ENCODE assay signal across 10 mouse cellular contexts in genomic region chr7:142393191-142393590, GRCm38 (mm10). TPM values are rescaled to one million over a fixed set of nuclear protein-coding genes. Genes with fewer than 3 reads are reported as not detected.
DNase-seq lines count a peak whose midpoint lies in the region; ATAC-seq and TF ChIP-seq lines count a peak whose summit lies in the region.
"Had no signal": no experiment of that assay in that cellular context is flagged by ENCODE, and none has a peak within 500 bp of the region (broad histone marks: within the 10 kb centered on the region; RNA-seq: fewer than 3 reads in every experiment).

No protein-coding gene starts in this region.

- 30% methylated on average over 4 of the region's 4 CpGs for WGBS in intestine, embryonic 15.5 days
- 24% methylated on average over 4 of the region's 4 CpGs for WGBS in intestine, postnatal 0 days
- WGBS in kidney, embryonic 16.5 days, result 15% methylated on average over 4 of the region's 4 CpGs
- WGBS in midbrain, embryonic 11.5 days, result 28% methylated on average over 4 of the region's 4 CpGs
- WGBS in hindbrain, embryonic 12.5 days, result 30% methylated on average over 4 of the region's 4 CpGs

- no peak overlapping the region for H3K4me3 ChIP-seq in intestine, embryonic 15.5 days (replicated peaks)
- H3K4me3 ChIP-seq in intestine, postnatal 0 days (ENCODE audit: low read depth, low read length), result no peak overlapping the region
- H3K4me3 ChIP-seq in kidney, embryonic 16.5 days (ENCODE audit: low read length), result no peak overlapping the region
- H3K4me3 ChIP-seq in midbrain, embryonic 11.5 days (ENCODE audit: low read depth, low read length), result no peak overlapping the region
- H3K4me3 ChIP-seq in hindbrain, embryonic 12.5 days, result no peak overlapping the region
- H3K4me3 ChIP-seq: midbrain, embryonic 12.5 days had no signal

- no peaks in the 10 kb centered on the region for H3K27me3 ChIP-seq in intestine, embryonic 15.5 days (replicated peaks)
- no peaks in the 10 kb centered on the region for H3K27me3 ChIP-seq in intestine, postnatal 0 days (replicated peaks; ENCODE audit: control insufficient read depth, insufficient read depth, low read length)
- H3K27me3 ChIP-seq in kidney, embryonic 16.5 days (ENCODE audit: insufficient read depth, low read length), result no peaks in the 10 kb centered on the region
- H3K27me3 ChIP-seq in midbrain, embryonic 11.5 days (ENCODE audit: control insufficient read depth, insufficient read depth, low read length), result no peaks in the 10 kb centered on the region
- 0 out of 2 replicates have a peak, but pooled peaks cover 6% of the 10 kb centered on the region for H3K27me3 ChIP-seq in hindbrain, embryonic 12.5 days

- no peak overlapping the region for H3K27ac ChIP-seq in intestine, embryonic 15.5 days
- H3K27ac ChIP-seq in intestine, postnatal 0 days (ENCODE audit: low read depth, low read length), result no peak overlapping the region
- H3K27ac ChIP-seq in kidney, embryonic 16.5 days (ENCODE audit: low read length), result peak overlapping the region; percentile 41; the same call in 1 of the 2 replicates
- H3K27ac ChIP-seq in midbrain, embryonic 11.5 days (ENCODE audit: low read depth, low read length), result no peak overlapping the region
- H3K27ac ChIP-seq in hindbrain, embryonic 12.5 days, result no peak overlapping the region
- H3K27ac ChIP-seq: midbrain, embryonic 12.5 days had no signal

- H3K9me3 ChIP-seq in intestine, embryonic 15.5 days, result no peaks in the 10 kb centered on the region
- no peaks in the 10 kb centered on the region for H3K9me3 ChIP-seq in intestine, postnatal 0 days (ENCODE audit: control insufficient read depth)
- H3K9me3 ChIP-seq in kidney, embryonic 16.5 days (ENCODE audit: low read length), result no peaks in the 10 kb centered on the region
- H3K9me3 ChIP-seq in midbrain, embryonic 11.5 days (ENCODE audit: control insufficient read depth, low read length), result no peaks in the 10 kb centered on the region
- no peaks in the 10 kb centered on the region for H3K9me3 ChIP-seq in hindbrain, embryonic 12.5 days (replicated peaks)
- H3K9me3 ChIP-seq: midbrain, embryonic 12.5 days had no signal

- peak; percentile 91 for DNase-seq in adrenal gland, adult 2 months
- DNase-seq in natural killer cell, adult 2 months (ENCODE audit: low spot score in 2 of 2), result peak; percentile 67 to 83
- no peak for DNase-seq in midbrain, embryonic 11.5 days (ENCODE audit: low spot score, missing footprints)
- DNase-seq in gastrocnemius, postnatal 4 days (ENCODE audit: low spot score in 2 of 2), result no peak

- no peak overlapping the region for H3K4me2 ChIP-seq in intestine, embryonic 15.5 days (replicated peaks)
- no peak overlapping the region for H3K4me2 ChIP-seq in intestine, postnatal 0 days (replicated peaks; ENCODE audit: low read depth)
- H3K4me2 ChIP-seq in kidney, embryonic 16.5 days (replicated peaks; ENCODE audit: low read depth, low read length), result no peak overlapping the region
- H3K4me2 ChIP-seq in midbrain, embryonic 11.5 days, result no peak overlapping the region
- H3K4me2 ChIP-seq in hindbrain, embryonic 12.5 days (replicated peaks), result no peak overlapping the region
- H3K4me2 ChIP-seq: midbrain, embryonic 12.5 days had no signal

- ATAC-seq in intestine, embryonic 15.5 days, result peak; percentile 50
- no peak for ATAC-seq in intestine, postnatal 0 days
- ATAC-seq in kidney, embryonic 16.5 days (ENCODE audit: low FRiP score, low TSS enrichment), result 0 out of 2 replicates have a peak, but pooled peaks have one; percentile 5
- no peak for ATAC-seq in midbrain, embryonic 11.5 days (ENCODE audit: low FRiP score)
- ATAC-seq in hindbrain, embryonic 12.5 days (ENCODE audit: low FRiP score), result no peak

- no peak overlapping the region for H3K9ac ChIP-seq in intestine, embryonic 15.5 days
- no peak overlapping the region for H3K9ac ChIP-seq in intestine, postnatal 0 days (ENCODE audit: low read depth, low read length)
- no peak overlapping the region for H3K9ac ChIP-seq in kidney, embryonic 16.5 days (replicated peaks; ENCODE audit: low read length)
- H3K9ac ChIP-seq in midbrain, embryonic 11.5 days (ENCODE audit: low read length), result no peak overlapping the region
- no peak overlapping the region for H3K9ac ChIP-seq in hindbrain, embryonic 12.5 days
- H3K9ac ChIP-seq: midbrain, embryonic 12.5 days had no signal

- no peaks in the 10 kb centered on the region; the same call in 1 of the 2 replicates for H3K4me1 ChIP-seq in intestine, embryonic 15.5 days (replicated peaks)
- H3K4me1 ChIP-seq in intestine, postnatal 0 days (replicated peaks; ENCODE audit: control insufficient read depth, insufficient read depth, low read length), result no peaks in the 10 kb centered on the region
- peaks cover 12% of the 10 kb centered on the region; the same call in 1 of the 2 replicates for H3K4me1 ChIP-seq in kidney, embryonic 16.5 days (ENCODE audit: insufficient read depth, low read length)
- no peaks in the 10 kb centered on the region for H3K4me1 ChIP-seq in midbrain, embryonic 11.5 days (ENCODE audit: control insufficient read depth, insufficient read depth, low read length)
- no peaks in the 10 kb centered on the region for H3K4me1 ChIP-seq in hindbrain, embryonic 12.5 days
- H3K4me1 ChIP-seq: midbrain, embryonic 12.5 days had no signal

- no peaks in the 10 kb centered on the region for H3K36me3 ChIP-seq in intestine, embryonic 15.5 days
- H3K36me3 ChIP-seq in intestine, postnatal 0 days (ENCODE audit: control insufficient read depth, insufficient read depth), result no peaks in the 10 kb centered on the region
- H3K36me3 ChIP-seq in kidney, embryonic 16.5 days (ENCODE audit: insufficient read depth, low read length), result no peaks in the 10 kb centered on the region
- H3K36me3 ChIP-seq in midbrain, embryonic 11.5 days (ENCODE audit: control insufficient read depth, insufficient read depth, low read length), result no peaks in the 10 kb centered on the region
- H3K36me3 ChIP-seq in hindbrain, embryonic 12.5 days, result no peaks in the 10 kb centered on the region
- H3K36me3 ChIP-seq: midbrain, embryonic 12.5 days had no signal

- TF ChIP-seq CTCF in intestine, postnatal 0 days (IDR thresholded peaks at IDR 0.05; ENCODE audit: low read depth), result no peak

RNA-seq across cellular contexts. Expression of gene Ctsd, which starts 5.4 kb away (rescaled TPM):
- polyA plus RNA-seq in intestine, embryonic 15.5 days (2015; fragmentation: Nextera tagmentation; extraction: Ambion mirVana), result 282 and 329 TPM in 2 replicates
- 479 and 496 TPM in 2 replicates for polyA plus RNA-seq in intestine, postnatal 0 days (2015; fragmentation: Nextera tagmentation; extraction: Ambion mirVana)
- 1,000 to 10,000 TPM in 1 of 2 experiments, 100 to 1,000 TPM in 1; 904 to 1,338 TPM for total RNA-seq in adrenal gland, adult 2 months (2021)
- polyA plus RNA-seq in adrenal gland, adult 2 months (2012; rRNA removed), result 889 and 996 TPM in 2 replicates
- 398 and 453 TPM in 2 replicates for polyA plus RNA-seq in kidney, embryonic 16.5 days (2015; fragmentation: Nextera tagmentation; extraction: Ambion mirVana)
- polyA plus RNA-seq in midbrain, embryonic 11.5 days (2014; fragmentation: Nextera tagmentation; extraction: Ambion mirVana), result 166 and 169 TPM in 2 replicates
- total RNA-seq in gastrocnemius, postnatal 4 days (2021), result 100 to 1,000 TPM; 265 to 273 TPM
- 213 and 215 TPM in 2 replicates for polyA plus RNA-seq in hindbrain, embryonic 12.5 days (2016; fragmentation: Nextera tagmentation; extraction: Ambion mirVana)

RNA-seq across cellular contexts. Expression of gene Gm49369, which starts 10.7 kb away (rescaled TPM):
- 1.2 and 1.9 TPM in 2 replicates for polyA plus RNA-seq in intestine, embryonic 15.5 days (2015; fragmentation: Nextera tagmentation; extraction: Ambion mirVana)
- polyA plus RNA-seq in intestine, postnatal 0 days (2015; fragmentation: Nextera tagmentation; extraction: Ambion mirVana), result not detected in 2 replicates
- total RNA-seq in adrenal gland, adult 2 months (2021), result 1 to 10 TPM; 2.9 to 6.9 TPM
- polyA plus RNA-seq in adrenal gland, adult 2 months (2012; rRNA removed), result not detected in 2 replicates
- polyA plus RNA-seq in kidney, embryonic 16.5 days (2015; fragmentation: Nextera tagmentation; extraction: Ambion mirVana), result 4.4 TPM in 1 of 2 replicates, not detected in the other
- polyA plus RNA-seq in midbrain, embryonic 11.5 days (2014; fragmentation: Nextera tagmentation; extraction: Ambion mirVana), result 0.79 and 0.93 TPM in 2 replicates
- 1 to 10 TPM in 1 of 2 experiments, not detected in 1; 1.3 TPM for total RNA-seq in gastrocnemius, postnatal 4 days (2021)
- polyA plus RNA-seq in hindbrain, embryonic 12.5 days (2016; fragmentation: Nextera tagmentation; extraction: Ambion mirVana), result not detected in 2 replicates
- polyA plus RNA-seq: midbrain, embryonic 12.5 days had no signal

RNA-seq across cellular contexts. Expression of gene Ifitm10, which starts 19.6 kb away (rescaled TPM):
- 1.9 and 2.0 TPM in 2 replicates for polyA plus RNA-seq in intestine, embryonic 15.5 days (2015; fragmentation: Nextera tagmentation; extraction: Ambion mirVana)
- 1.5 and 1.6 TPM in 2 replicates for polyA plus RNA-seq in intestine, postnatal 0 days (2015; fragmentation: Nextera tagmentation; extraction: Ambion mirVana)
- 1 to 10 TPM; 3.0 to 5.8 TPM for total RNA-seq in adrenal gland, adult 2 months (2021)
- polyA plus RNA-seq in adrenal gland, adult 2 months (2012; rRNA removed), result 12.0 and 15.2 TPM in 2 replicates
- polyA plus RNA-seq in kidney, embryonic 16.5 days (2015; fragmentation: Nextera tagmentation; extraction: Ambion mirVana), result 1.8 and 2.5 TPM in 2 replicates
- 0.18 and 0.40 TPM in 2 replicates for polyA plus RNA-seq in midbrain, embryonic 11.5 days (2014; fragmentation: Nextera tagmentation; extraction: Ambion mirVana)
- total RNA-seq in gastrocnemius, postnatal 4 days (2021), result 1 to 10 TPM in 1 of 2 experiments, not detected in 1; 1.1 TPM
- polyA plus RNA-seq in hindbrain, embryonic 12.5 days (2016; fragmentation: Nextera tagmentation; extraction: Ambion mirVana), result 0.82 and 1.3 TPM in 2 replicates

RNA-seq across cellular contexts. Expression of gene Syt8, which starts 41.5 kb away (rescaled TPM):
- 5.4 and 5.6 TPM in 2 replicates for polyA plus RNA-seq in intestine, embryonic 15.5 days (2015; fragmentation: Nextera tagmentation; extraction: Ambion mirVana)
- 0.60 and 1.3 TPM in 2 replicates for polyA plus RNA-seq in intestine, postnatal 0 days (2015; fragmentation: Nextera tagmentation; extraction: Ambion mirVana)
- total RNA-seq in adrenal gland, adult 2 months (2021), result not detected
- polyA plus RNA-seq in adrenal gland, adult 2 months (2012; rRNA removed), result 0.16 and 0.20 TPM in 2 replicates
- polyA plus RNA-seq in kidney, embryonic 16.5 days (2015; fragmentation: Nextera tagmentation; extraction: Ambion mirVana), result 2.3 and 4.0 TPM in 2 replicates
- not detected in 2 replicates for polyA plus RNA-seq in midbrain, embryonic 11.5 days (2014; fragmentation: Nextera tagmentation; extraction: Ambion mirVana)
- not detected for total RNA-seq in gastrocnemius, postnatal 4 days (2021)
- polyA plus RNA-seq in hindbrain, embryonic 12.5 days (2016; fragmentation: Nextera tagmentation; extraction: Ambion mirVana), result 0.30 TPM in 1 of 2 replicates, not detected in the other
- polyA plus RNA-seq: cortical plate, adult 2 months had no signal

RNA-seq across cellular contexts. Expression of gene Tnni2, which starts 48.4 kb away (rescaled TPM):
- 4.8 and 4.9 TPM in 2 replicates for polyA plus RNA-seq in intestine, embryonic 15.5 days (2015; fragmentation: Nextera tagmentation; extraction: Ambion mirVana)
- 1.9 and 2.4 TPM in 2 replicates for polyA plus RNA-seq in intestine, postnatal 0 days (2015; fragmentation: Nextera tagmentation; extraction: Ambion mirVana)
- total RNA-seq in adrenal gland, adult 2 months (2021), result under 1 TPM; 0.62 to 0.63 TPM
- polyA plus RNA-seq in adrenal gland, adult 2 months (2012; rRNA removed), result 0.15 TPM in 1 of 2 replicates, not detected in the other
- polyA plus RNA-seq in kidney, embryonic 16.5 days (2015; fragmentation: Nextera tagmentation; extraction: Ambion mirVana), result 11.9 and 12.0 TPM in 2 replicates
- 0.47 and 0.96 TPM in 2 replicates for polyA plus RNA-seq in midbrain, embryonic 11.5 days (2014; fragmentation: Nextera tagmentation; extraction: Ambion mirVana)
- total RNA-seq in gastrocnemius, postnatal 4 days (2021), result 1,000 to 10,000 TPM; 7,757 to 8,026 TPM
- polyA plus RNA-seq in hindbrain, embryonic 12.5 days (2016; fragmentation: Nextera tagmentation; extraction: Ambion mirVana), result 1.9 and 3.6 TPM in 2 replicates

Comparison
In these comparisons a context has a peak if more than half of its experiments do, and no peak if none do; other contexts are left out.
1. ATAC-seq: peak in intestine, embryonic 15.5 days (single experiment) and kidney, embryonic 16.5 days (single experiment); none in intestine, postnatal 0 days (single experiment), midbrain, embryonic 11.5 days (single experiment) and hindbrain, embryonic 12.5 days (single experiment).
2. DNase-seq: peak in adrenal gland, adult 2 months (single experiment) and natural killer cell, adult 2 months (2 of 2); none in midbrain, embryonic 11.5 days (single experiment) and gastrocnemius, postnatal 4 days (0 of 2).